Mouse (Mus musculus): ENCODE data around the gene Cluap1. TPM values are rescaled to one million over a fixed set of nuclear protein-coding genes. Genes with fewer than 3 reads are reported as not detected.

Gene Cluap1
- total RNA-seq (2017), result 12.0 to 20.1 TPM (median 12.2 TPM) in 3 replicates

- ATAC-seq (replicated peaks; ENCODE audit: insufficient number of reproducible peaks, low FRiP score, low TSS enrichment, poor library complexity, severe bottlenecking), result peak; percentile 94
Observed at GRCm38 (mm10) chr16:3908537-3909111, at the start of gene Cluap1, which contains the start of gene 1700037C18Rik. Cluap1 (plus strand) TSS chr16:3908801. 1700037C18Rik (minus strand) TSS chr16:3908689.

- ATAC-seq (replicated peaks; ENCODE audit: insufficient number of reproducible peaks, low FRiP score, low TSS enrichment, poor library complexity, severe bottlenecking), result no peak
Observed at GRCm38 (mm10) chr16:3859254-3859653, 49.3 kb upstream of the Cluap1 start.

GRCm38 (mm10) chr16:3871815-3872214, 36.8 kb upstream of the Cluap1 start:
- 0 out of 2 replicates have a peak, but pooled peaks have one; percentile 14 for ATAC-seq (replicated peaks; ENCODE audit: insufficient number of reproducible peaks, low FRiP score, low TSS enrichment, poor library complexity, severe bottlenecking)

- peak; percentile 88 for ATAC-seq (replicated peaks; ENCODE audit: insufficient number of reproducible peaks, low FRiP score, low TSS enrichment, poor library complexity, severe bottlenecking)
Observed at GRCm38 (mm10) chr16:3872216-3873047, 36.2 kb upstream of the Cluap1 start, which contains the start of gene Naa60. Naa60 (plus strand) TSS chr16:3872375.

GRCm38 (mm10) chr16:3876346-3876745, 32.3 kb upstream of the Cluap1 start:
- no peak for ATAC-seq (replicated peaks; ENCODE audit: insufficient number of reproducible peaks, low FRiP score, low TSS enrichment, poor library complexity, severe bottlenecking)

- ATAC-seq (replicated peaks; ENCODE audit: insufficient number of reproducible peaks, low FRiP score, low TSS enrichment, poor library complexity, severe bottlenecking), result peak; percentile 96
Observed at GRCm38 (mm10) chr16:3884201-3885064, 24.2 kb upstream of the Cluap1 start, which contains the start of the genes Zfp597 and Gm20695. Zfp597 (minus strand) TSS chr16:3884561. Gm20695 (plus strand) TSS chr16:3884648.

- ATAC-seq (replicated peaks; ENCODE audit: insufficient number of reproducible peaks, low FRiP score, low TSS enrichment, poor library complexity, severe bottlenecking), result no peak
Observed at GRCm38 (mm10) chr16:3885065-3885670, 23.4 kb upstream of the Cluap1 start.

- ATAC-seq (replicated peaks; ENCODE audit: insufficient number of reproducible peaks, low FRiP score, low TSS enrichment, poor library complexity, severe bottlenecking), result no peak
Observed at GRCm38 (mm10) chr16:3891621-3892295, 16.8 kb upstream of the Cluap1 start.

- ATAC-seq (replicated peaks; ENCODE audit: insufficient number of reproducible peaks, low FRiP score, low TSS enrichment, poor library complexity, severe bottlenecking), result no peak
Observed at GRCm38 (mm10) chr16:3893739-3894138, 14.9 kb upstream of the Cluap1 start.

GRCm38 (mm10) chr16:3895173-3895792, 13.3 kb upstream of the Cluap1 start:
- ATAC-seq (replicated peaks; ENCODE audit: insufficient number of reproducible peaks, low FRiP score, low TSS enrichment, poor library complexity, severe bottlenecking), result peak; percentile 96

- no peak for ATAC-seq (replicated peaks; ENCODE audit: insufficient number of reproducible peaks, low FRiP score, low TSS enrichment, poor library complexity, severe bottlenecking)
Observed at GRCm38 (mm10) chr16:3896046-3896445, 12.6 kb upstream of the Cluap1 start.

GRCm38 (mm10) chr16:3896553-3896952, 12.0 kb upstream of the Cluap1 start:
- no peak for ATAC-seq (replicated peaks; ENCODE audit: insufficient number of reproducible peaks, low FRiP score, low TSS enrichment, poor library complexity, severe bottlenecking)

- no peak for ATAC-seq (replicated peaks; ENCODE audit: insufficient number of reproducible peaks, low FRiP score, low TSS enrichment, poor library complexity, severe bottlenecking)
Observed at GRCm38 (mm10) chr16:3907471-3907870, 1.1 kb upstream of the Cluap1 start.

GRCm38 (mm10) chr16:3909118-3909517, 517 bp downstream of the Cluap1 start:
- ATAC-seq (replicated peaks; ENCODE audit: insufficient number of reproducible peaks, low FRiP score, low TSS enrichment, poor library complexity, severe bottlenecking), result no peak

- ATAC-seq (replicated peaks; ENCODE audit: insufficient number of reproducible peaks, low FRiP score, low TSS enrichment, poor library complexity, severe bottlenecking), result no peak
Observed at GRCm38 (mm10) chr16:3920756-3921155, 12.2 kb downstream of the Cluap1 start.

- no peak for ATAC-seq (replicated peaks; ENCODE audit: insufficient number of reproducible peaks, low FRiP score, low TSS enrichment, poor library complexity, severe bottlenecking)
Observed at GRCm38 (mm10) chr16:3923515-3923914, 14.9 kb downstream of the Cluap1 start.

- no peak for ATAC-seq (replicated peaks; ENCODE audit: insufficient number of reproducible peaks, low FRiP score, low TSS enrichment, poor library complexity, severe bottlenecking)
Observed at GRCm38 (mm10) chr16:3923966-3924365, 15.4 kb downstream of the Cluap1 start.

- ATAC-seq (replicated peaks; ENCODE audit: insufficient number of reproducible peaks, low FRiP score, low TSS enrichment, poor library complexity, severe bottlenecking), result no peak
Observed at GRCm38 (mm10) chr16:3928582-3928981, 20.0 kb downstream of the Cluap1 start.

Data from monocyte, adult 5-6 weeks (primary cell).